Mouse (Mus musculus) thymus, postnatal 14 days (tissue): ENCODE measurements around the gene Ptprt.
"Not testable (repeated sequence)": the region's sequence is repeated elsewhere in the genome, so short reads cannot be mapped to it uniquely, and the experiment has no call there.

ENCODE experiments used
- DNase-seq: peaks from one replicate; pipeline ENCODE4 v3.0.0; 2021

Gene Ptprt

GRCm38 (mm10) chr2:162182621-162183475, 478.1 kb downstream of the Ptprt start:
- no peak for DNase-seq

- DNase-seq, result no peak
Measured at GRCm38 (mm10) chr2:162181826-162182225, 479.1 kb downstream of the Ptprt start.

DNA sequence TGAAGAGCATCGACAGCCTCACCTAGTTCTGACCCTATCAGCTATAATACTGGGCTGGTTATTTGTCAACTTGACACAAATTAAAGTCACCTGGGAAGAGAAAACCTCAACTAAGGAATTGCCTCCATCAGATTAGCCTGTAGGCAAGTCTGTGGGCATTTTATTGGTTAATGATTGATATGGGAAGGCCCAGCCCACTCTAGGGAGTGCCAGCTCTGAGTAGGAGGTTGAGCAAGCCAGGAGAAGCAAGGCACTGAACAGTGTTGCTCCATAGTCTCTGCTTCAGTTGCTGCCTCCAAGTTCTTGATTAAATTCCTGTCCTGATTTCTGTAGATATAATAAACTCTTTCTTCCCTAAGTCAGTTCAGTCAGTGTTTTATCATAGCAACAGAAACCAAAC, 488.4 kb downstream of the Ptprt start:
- DNase-seq, result no peak

DNA sequence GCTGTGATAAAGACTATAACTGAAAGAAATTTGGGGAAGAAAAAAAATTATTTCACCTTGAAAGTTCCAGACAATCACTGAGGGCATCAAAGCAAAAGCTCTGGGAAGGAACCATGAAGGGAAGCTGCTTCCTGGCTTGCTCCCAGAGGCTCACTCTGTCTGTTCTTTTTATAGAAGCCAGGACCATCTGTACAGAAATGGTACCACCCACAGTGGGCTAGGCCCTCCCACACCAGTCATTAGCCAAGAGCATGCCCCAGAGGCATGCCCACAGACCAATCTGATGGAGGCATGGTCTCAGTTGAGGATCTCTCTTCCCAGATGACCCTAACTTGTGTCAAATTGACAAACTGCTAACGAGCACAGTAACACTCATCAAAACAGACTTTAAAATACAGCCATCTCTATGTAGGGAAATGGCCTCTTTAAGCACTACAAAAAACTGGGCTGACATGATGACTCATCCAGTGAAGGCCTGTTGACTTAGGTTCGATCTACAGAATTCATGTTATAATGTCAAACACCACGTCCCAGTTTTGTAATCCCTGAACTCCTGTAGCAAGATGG, 519.0 kb downstream of the Ptprt start:
- no peak for DNase-seq

GRCm38 (mm10) chr2:162136176-162136575, 524.8 kb downstream of the Ptprt start:
- not testable (repeated sequence) for DNase-seq

GRCm38 (mm10) chr2:162131607-162132304, 529.2 kb downstream of the Ptprt start:
- DNase-seq, result no peak

GRCm38 (mm10) chr2:162129896-162130295, 531.1 kb downstream of the Ptprt start:
- no peak for DNase-seq

DNA sequence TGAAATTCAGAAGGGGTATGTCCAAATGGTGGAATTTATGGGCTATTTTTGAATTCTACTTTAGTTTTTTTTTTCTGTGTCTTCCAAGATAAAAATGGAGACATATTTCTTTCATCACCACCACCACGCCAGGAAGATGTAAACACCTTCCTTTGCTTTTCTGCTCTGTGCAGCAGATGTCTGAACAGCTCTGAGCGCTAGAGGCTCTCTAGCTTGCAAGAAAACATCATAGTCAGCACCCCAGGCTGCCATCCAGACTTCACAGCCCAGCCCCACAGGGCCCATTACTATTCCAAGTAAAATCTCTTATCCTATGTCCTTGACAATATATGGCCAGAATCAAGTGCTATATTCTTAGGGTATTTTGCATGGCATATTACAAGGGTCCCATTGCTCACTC, 542.9 kb downstream of the Ptprt start:
- no peak for DNase-seq

DNA sequence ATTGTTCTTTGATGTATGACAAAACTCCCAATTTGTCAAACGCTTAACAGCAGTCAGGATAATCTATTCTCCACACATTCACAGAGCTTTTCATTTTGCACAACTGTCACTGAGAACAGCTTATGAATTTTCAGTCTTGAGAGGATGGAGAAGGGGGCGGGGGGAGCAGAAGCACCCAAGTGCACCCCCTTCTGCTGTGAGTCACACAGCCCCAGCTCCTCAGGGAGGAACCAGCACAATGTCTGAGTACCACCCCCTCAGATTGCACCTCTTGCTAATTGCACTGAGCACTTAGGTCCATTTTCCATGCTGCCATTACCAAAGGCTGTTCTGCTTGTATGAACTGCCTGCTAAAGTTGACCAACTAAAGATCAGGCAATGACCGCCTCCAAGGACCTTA, 578.6 kb downstream of the Ptprt start:
- DNase-seq, result no peak

DNA sequence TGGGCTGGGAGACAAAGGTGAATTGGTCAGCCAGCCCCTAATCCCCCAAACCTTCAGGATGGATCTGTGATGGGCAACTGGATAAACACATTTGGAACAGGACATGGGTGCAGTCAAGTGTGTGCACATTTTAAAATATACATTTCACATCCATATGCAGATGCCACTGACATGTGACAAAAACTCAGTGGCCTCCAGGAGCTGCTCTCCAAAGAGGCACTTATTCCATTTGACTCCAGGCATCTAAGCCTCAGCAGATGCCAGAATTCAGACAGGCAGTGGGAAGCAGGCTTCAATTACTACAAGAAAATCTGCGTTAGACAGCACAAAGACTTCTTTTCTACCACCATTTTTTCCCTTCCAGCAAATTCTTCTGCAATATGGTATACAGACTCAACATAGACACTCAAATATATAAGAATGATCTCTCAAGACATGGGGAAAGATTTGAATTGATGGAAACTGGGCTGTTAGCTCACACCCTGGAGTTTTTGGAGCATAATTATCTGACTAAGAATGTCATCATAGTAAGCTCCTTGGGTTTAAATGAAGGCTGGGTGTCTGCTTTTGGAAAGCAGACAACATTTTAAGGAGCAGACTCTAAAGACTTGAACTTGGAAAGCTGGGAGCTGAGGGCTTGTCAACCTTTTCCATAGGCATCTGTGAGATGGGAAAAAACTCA, 580.1 kb downstream of the Ptprt start:
- no peak for DNase-seq

- DNase-seq, result no peak
Measured at GRCm38 (mm10) chr2:162078571-162079280, 582.2 kb downstream of the Ptprt start.

- no peak for DNase-seq
Measured at GRCm38 (mm10) chr2:162052816-162053215, 608.1 kb downstream of the Ptprt start.

DNA sequence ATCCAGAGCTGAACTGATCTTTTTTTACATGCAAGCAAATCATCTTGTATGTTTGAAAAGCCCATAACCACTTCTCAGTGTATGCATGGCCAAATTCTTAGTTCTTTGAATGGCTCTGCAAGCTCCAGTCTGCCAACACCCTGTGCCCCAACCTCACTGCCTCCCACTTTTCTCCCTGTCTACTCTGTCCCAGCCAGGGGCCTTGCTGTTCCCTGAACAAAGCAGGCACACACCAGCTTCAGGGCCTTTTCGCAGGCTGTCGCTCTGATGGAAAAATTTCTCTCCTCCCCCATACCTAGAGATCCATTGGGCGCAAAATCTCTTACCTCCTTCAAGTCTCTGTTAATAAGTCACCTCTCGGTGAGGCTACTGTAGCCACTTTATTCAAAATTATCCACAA, 610.7 kb downstream of the Ptprt start:
- DNase-seq, result no peak

GRCm38 (mm10) chr2:162035615-162036014, 625.3 kb downstream of the Ptprt start:
- no peak for DNase-seq

DNA sequence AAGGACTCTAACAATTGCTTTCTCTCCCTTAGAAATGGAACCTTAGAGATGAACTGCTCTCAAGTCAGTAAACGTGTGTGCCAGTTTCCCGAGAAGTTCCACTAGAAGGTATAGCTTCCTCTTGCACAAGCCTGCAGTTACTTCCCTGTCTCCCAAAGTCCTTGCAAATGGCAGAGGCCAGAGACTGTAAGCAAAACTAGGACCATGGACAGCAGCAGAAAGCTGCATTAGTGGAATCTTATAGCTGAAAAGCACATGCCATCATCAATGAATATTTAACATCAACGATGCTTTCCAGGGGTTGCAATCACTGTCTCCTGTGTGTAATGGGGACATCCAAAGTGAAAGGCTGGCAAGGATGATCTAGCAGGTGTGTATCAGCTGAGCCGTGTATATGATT, 629.3 kb downstream of the Ptprt start:
- DNase-seq, result no peak

DNA sequence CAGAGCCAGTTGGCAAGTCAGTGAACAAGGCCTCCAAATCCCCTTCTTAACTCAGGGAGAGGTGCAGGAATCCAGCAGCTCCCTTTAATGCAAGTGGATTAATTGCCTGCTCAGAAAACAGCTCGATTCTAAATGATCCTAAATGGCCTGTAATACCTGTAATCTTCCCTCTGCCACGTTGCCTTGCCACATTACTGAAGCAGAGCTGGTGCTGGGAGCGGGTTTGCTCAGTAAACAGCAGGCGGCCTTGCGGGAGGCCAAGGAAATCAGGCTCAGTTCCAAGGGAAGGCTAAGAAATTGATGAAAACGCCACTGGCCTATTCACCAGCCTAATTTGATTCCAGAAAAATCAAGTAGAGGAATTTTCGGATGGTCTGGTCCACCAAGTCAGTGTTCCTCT, 659.9 kb downstream of the Ptprt start:
- no peak for DNase-seq

GRCm38 (mm10) chr2:161982311-161982710, 678.6 kb downstream of the Ptprt start:
- DNase-seq, result no peak

DNA sequence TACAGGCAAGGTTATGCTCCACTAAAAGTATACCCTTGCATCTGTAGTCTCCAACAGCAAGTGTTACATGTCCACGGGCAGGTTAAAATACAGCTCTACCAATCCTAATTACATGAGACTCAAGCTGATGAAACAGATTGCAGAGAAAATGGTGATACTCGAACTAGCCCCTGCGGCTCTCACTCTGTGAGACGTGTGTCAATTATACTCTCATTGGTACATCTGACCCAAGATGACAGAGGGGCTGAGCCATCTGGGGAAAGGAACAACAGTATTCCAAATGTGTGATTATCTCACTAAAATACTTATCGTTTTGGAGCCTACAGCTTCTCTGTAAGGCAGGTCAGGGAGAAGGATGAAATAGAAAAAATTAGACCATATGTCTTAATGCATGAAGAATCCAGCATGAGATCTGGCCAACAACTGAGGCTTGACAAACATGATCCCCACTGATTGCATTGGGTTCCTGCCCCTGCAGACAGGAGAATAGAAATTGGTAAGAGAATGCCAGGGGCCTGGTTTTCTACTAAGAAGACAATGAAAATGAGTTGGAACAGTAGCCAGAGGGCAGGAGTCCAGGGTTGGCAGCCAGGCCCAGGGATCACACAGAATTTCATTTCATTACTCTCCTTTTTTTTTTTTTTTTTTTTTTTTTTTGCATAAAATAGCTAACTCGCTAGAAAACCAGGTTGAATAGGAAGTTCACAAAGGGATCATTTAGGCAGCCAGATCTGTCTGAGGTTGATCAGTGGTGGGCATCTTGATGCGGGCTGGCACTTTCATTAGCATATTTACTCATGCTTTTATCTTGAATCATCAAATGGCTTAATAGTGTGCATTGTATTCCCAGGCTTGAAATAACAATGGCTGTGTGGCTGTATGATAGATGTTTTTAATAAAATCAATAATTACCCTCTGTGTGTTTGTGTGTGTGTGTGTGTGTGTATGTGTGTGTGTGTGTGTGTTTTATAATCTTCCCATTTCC, 699.5 kb downstream of the Ptprt start:
- DNase-seq, result no peak

DNA sequence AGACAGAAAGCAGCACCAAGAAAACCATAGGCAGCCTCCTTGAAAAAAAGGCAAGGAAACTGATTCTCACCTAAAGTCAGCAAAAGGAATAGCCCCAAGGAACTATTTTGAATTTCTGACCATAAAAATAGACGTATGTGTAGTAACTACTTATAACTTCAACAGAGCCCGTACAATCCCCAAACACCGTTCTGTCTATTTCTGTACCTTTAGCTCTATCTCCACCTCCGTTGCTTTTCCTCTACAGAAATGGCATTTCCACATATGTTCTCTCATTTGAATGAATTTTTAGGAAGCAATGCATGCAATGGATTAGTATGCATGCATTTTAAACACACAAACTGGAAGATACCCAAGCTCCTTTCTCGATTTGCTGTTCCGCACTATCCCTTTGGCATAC, 715.5 kb downstream of the Ptprt start:
- DNase-seq, result no peak

- no peak for DNase-seq
Measured at GRCm38 (mm10) chr2:161944689-161945088, 716.3 kb downstream of the Ptprt start.

DNA sequence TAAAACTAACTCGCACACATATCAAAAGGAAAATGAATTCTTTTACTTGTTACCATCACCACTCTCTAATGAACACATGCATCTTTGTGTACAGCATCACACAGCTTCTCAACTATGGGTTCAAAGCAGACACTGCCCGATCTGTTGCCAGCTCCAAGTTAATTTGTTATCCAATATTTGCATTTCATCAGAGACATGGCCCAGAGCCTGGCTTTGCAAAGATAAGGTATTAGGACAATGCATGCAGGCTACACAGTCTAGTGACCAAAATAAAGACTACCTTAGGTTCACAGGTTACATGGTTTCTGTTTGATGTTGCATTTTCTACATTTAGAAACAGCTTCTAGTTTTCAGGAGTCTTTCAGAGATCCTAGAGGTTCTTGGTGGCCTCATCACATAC, 719.0 kb downstream of the Ptprt start:
- DNase-seq, result no peak

GRCm38 (mm10) chr2:161907214-161907613, 753.7 kb downstream of the Ptprt start:
- no peak for DNase-seq
